Mouse (Mus musculus): ENCODE measurements at regions not wholly inside any gene's neighbourhood (a gene's known extent, or its start where the extent isn't known, plus 50 kb on each side); places are given as distances from the start of the nearest gene placed in this dataset.

DNA sequence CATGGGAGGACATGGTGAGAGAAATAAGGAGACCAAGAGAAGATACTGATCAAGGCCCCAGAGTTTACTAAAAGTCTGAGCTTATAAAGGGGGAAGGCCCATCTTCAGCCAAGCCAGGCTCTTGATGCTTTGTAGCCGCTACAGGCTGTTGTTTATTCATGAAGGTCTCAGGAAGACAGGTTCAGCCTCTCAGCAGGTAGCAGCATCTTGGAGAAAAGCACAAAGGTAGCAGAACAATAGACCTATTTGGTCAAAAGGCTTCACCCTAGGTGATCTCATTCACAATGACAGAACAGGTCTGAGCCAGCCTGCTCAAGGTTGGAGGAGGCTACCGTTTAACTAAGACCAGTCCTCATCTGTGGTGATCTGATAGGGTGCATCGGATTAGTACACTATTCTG is 185.5 kb upstream of the Gm11096 start:
- no peak for TF ChIP-seq POLR2A (IDR thresholded peaks at IDR 0.05; ENCODE audit: low read depth, low read length)
- no peak for TF ChIP-seq CTCF (IDR thresholded peaks at IDR 0.05; ENCODE audit: borderline replicate concordance, insufficient read depth, low read length)

Measured in embryonic fibroblast, embryonic 13.5 days (primary cell).